Mouse (Mus musculus) ES-Bruce4 (cell line): ENCODE data around the gene Fan1.

Experiments used
- CTCF ChIP-seq: IDR thresholded peaks from one replicate; pipeline ENCODE4 v1.8.1; 2011; ENCODE audit warnings: low read depth, low read length
- POLR2A ChIP-seq: IDR thresholded peaks from one replicate; pipeline ENCODE4 v1.8.1; 2011; ENCODE audit warnings: low read length; ENCODE audit not compliant: insufficient read depth

GRCm38 (mm10) chr7:64358666-64359065 is 15.2 kb downstream of the Fan1 start:
- TF ChIP-seq CTCF (no peak), POLR2A (no peak)
